Mouse (Mus musculus): Measurements from ENCODE around the gene Dtnbp1. TPM values are rescaled to one million over a fixed set of nuclear protein-coding genes. Genes with fewer than 3 reads are reported as not detected.

The Dtnbp1 gene
- polyA plus RNA-seq, 1 experiment: 70.0 TPM

- WGBS: 59% methylated on average over 7 of the region's 7 CpGs
- Histone ChIP-seq H3K4me1 (ENCODE audit: control insufficient read depth, insufficient read depth, low read length) (no peaks in the 10 kb centered on the region; the same call in 1 of the 2 replicates), H3K4me3 (replicated peaks; ENCODE audit: extremely low read depth, low read depth, low read length) (no peak overlapping the region)
- no peak for TF ChIP-seq POLR2A (IDR thresholded peaks at IDR 0.05; ENCODE audit: borderline replicate concordance, extremely low read depth, low read depth, low read length)
- no peak for TF ChIP-seq CTCF (IDR thresholded peaks at IDR 0.05; ENCODE audit: insufficient read depth, low read length)
- no peak for DNase-seq
Measured at GRCm38 (mm10) chr13:45031748-45032147, 29.8 kb upstream of the Dtnbp1 start.

GRCm38 (mm10) chr13:45031314-45031713 lies 29.4 kb upstream of the Dtnbp1 start:
- TF ChIP-seq CTCF (IDR thresholded peaks at IDR 0.05; ENCODE audit: insufficient read depth, low read length): no peak
- no peak for TF ChIP-seq POLR2A (IDR thresholded peaks at IDR 0.05; ENCODE audit: borderline replicate concordance, extremely low read depth, low read depth, low read length)
- Histone ChIP-seq H3K4me3 (replicated peaks; ENCODE audit: extremely low read depth, low read depth, low read length) (no peak overlapping the region), H3K4me1 (ENCODE audit: control insufficient read depth, insufficient read depth, low read length) (no peaks in the 10 kb centered on the region; the same call in 1 of the 2 replicates)
- WGBS: 40% methylated on average over 10 of the region's 10 CpGs
- DNase-seq: no peak

GRCm38 (mm10) chr13:45030830-45031229 lies 28.9 kb upstream of the Dtnbp1 start:
- TF ChIP-seq CTCF (IDR thresholded peaks at IDR 0.05; ENCODE audit: insufficient read depth, low read length): peak; percentile 99
- no peak for TF ChIP-seq POLR2A (IDR thresholded peaks at IDR 0.05; ENCODE audit: borderline replicate concordance, extremely low read depth, low read depth, low read length)
- DNase-seq: peak; percentile 80
- H3K4me1 ChIP-seq (ENCODE audit: control insufficient read depth, insufficient read depth, low read length): no peaks in the 10 kb centered on the region; the same call in 1 of the 2 replicates
- 4% methylated on average over 12 of the region's 12 CpGs for WGBS
- H3K4me3 ChIP-seq (replicated peaks; ENCODE audit: extremely low read depth, low read depth, low read length): no peak overlapping the region

DNA sequence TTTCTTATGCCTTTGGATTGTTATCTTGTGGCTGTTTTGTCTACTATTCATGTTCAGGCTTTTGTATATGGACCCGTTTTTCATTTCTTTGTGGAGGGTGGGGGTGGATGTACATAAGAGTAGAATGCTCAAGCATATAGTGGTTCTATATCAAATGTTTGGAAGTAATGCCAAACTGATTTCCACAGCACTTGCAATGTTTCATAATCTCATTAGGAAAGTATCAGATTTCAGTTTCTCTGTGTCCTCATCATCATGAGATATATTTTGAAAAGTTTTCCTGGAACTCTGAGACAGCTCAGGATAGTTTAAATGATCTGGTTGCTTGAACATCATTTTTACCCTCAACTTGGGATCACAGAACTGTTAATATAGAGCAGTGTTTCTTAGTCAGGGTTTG lies 27.8 kb upstream of the Dtnbp1 start:
- no peak for TF ChIP-seq POLR2A (IDR thresholded peaks at IDR 0.05; ENCODE audit: borderline replicate concordance, extremely low read depth, low read depth, low read length)
- no peak for TF ChIP-seq CTCF (IDR thresholded peaks at IDR 0.05; ENCODE audit: insufficient read depth, low read length)
- 63% methylated on average over 1 of the region's 1 CpGs for WGBS
- Histone ChIP-seq H3K4me1 (ENCODE audit: control insufficient read depth, insufficient read depth, low read length) (no peaks in the 10 kb centered on the region; the same call in 1 of the 2 replicates), H3K4me3 (replicated peaks; ENCODE audit: extremely low read depth, low read depth, low read length) (no peak overlapping the region)
- DNase-seq: no peak

- WGBS: 83% methylated on average over 3 of the region's 3 CpGs
- H3K4me3 ChIP-seq (replicated peaks; ENCODE audit: extremely low read depth, low read depth, low read length): no peak overlapping the region
- TF ChIP-seq CTCF (IDR thresholded peaks at IDR 0.05; ENCODE audit: insufficient read depth, low read length) (no peak), POLR2A (IDR thresholded peaks at IDR 0.05; ENCODE audit: borderline replicate concordance, extremely low read depth, low read depth, low read length) (no peak)
- no peak for DNase-seq
- no peaks in the 10 kb centered on the region for H3K4me1 ChIP-seq (ENCODE audit: control insufficient read depth, insufficient read depth, low read length)
Measured at GRCm38 (mm10) chr13:45026291-45026690, 24.3 kb upstream of the Dtnbp1 start.

GRCm38 (mm10) chr13:45024821-45025220 lies 22.9 kb upstream of the Dtnbp1 start:
- no peak for TF ChIP-seq POLR2A (IDR thresholded peaks at IDR 0.05; ENCODE audit: borderline replicate concordance, extremely low read depth, low read depth, low read length)
- no peak for TF ChIP-seq CTCF (IDR thresholded peaks at IDR 0.05; ENCODE audit: insufficient read depth, low read length)
- Histone ChIP-seq H3K4me1 (ENCODE audit: control insufficient read depth, insufficient read depth, low read length) (no peaks in the 10 kb centered on the region), H3K4me3 (replicated peaks; ENCODE audit: extremely low read depth, low read depth, low read length) (no peak overlapping the region)
- 79% methylated on average over 10 of the region's 10 CpGs for WGBS
- DNase-seq: no peak

DNA sequence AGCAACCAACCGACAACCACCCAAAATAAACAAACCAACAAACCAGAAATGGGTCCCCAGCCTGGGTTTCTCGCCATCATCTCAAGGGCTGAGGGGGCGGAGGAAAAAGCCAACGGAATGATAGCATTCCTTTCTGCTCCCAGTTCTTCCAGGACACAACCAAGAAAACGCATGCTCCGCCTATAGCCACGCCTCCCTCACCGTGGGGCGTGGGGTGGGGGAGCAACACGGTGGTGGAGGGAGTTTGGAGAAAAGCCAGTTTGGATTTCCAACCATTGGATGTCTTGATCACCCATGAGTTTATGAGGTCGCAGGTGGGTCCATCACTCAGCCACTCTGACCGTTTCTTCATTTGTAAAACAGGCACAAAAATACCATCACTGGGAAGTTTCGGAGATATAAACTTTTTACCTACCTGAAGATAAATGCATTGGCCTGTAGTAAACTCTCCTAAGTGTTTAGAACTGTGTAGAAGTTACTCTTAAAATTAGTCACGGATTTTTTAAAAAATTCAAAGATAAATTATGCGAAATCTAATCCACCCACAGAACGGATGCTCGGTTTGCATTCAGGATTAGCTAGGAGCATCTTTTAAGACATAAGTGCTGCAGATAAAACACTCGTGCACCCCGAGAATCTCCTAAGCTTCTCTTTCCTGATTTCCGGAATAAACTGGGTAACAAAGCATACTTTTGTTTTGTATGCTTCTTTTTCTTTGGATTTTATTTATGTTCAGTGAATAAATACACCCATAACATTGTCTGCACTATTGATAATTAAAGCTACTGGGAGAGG lies 21.6 kb upstream of the Dtnbp1 start:
- TF ChIP-seq POLR2A (IDR thresholded peaks at IDR 0.05; ENCODE audit: borderline replicate concordance, extremely low read depth, low read depth, low read length) (no peak), CTCF (IDR thresholded peaks at IDR 0.05; ENCODE audit: insufficient read depth, low read length) (no peak)
- no peak overlapping the region for H3K4me3 ChIP-seq (replicated peaks; ENCODE audit: extremely low read depth, low read depth, low read length)
- 75% methylated on average over 20 of the region's 20 CpGs for WGBS
- H3K4me1 ChIP-seq (ENCODE audit: control insufficient read depth, insufficient read depth, low read length): no peaks in the 10 kb centered on the region
- DNase-seq: no peak

- TF ChIP-seq CTCF (IDR thresholded peaks at IDR 0.05; ENCODE audit: insufficient read depth, low read length) (peak; percentile 50), POLR2A (IDR thresholded peaks at IDR 0.05; ENCODE audit: borderline replicate concordance, extremely low read depth, low read depth, low read length) (no peak)
- H3K4me3 ChIP-seq (replicated peaks; ENCODE audit: extremely low read depth, low read depth, low read length): no peak overlapping the region
- no peak for DNase-seq
- 89% methylated on average over 7 of the region's 7 CpGs for WGBS
- H3K4me1 ChIP-seq (ENCODE audit: control insufficient read depth, insufficient read depth, low read length): no peaks in the 10 kb centered on the region
Measured at GRCm38 (mm10) chr13:45008150-45008549, 6.2 kb upstream of the Dtnbp1 start.

DNA sequence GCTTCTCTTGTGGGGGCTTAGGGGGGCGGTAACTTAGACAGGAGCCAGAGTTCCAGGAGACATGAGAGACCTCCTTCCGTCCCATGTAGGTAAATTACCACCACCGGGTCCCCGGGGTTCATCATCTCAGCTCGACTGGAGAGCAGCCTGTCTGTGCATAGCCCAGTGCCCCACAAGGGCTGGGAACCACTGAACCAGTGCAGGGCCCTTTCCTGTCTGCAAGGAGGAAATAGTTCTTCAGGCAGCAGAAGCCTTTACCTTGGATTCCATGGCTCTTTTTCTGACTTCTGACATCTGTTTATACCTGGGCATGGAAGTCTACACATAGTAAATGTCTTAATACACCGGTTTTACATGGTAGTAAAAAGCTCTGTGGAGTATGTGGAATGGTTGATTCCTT lies 5.8 kb upstream of the Dtnbp1 start:
- WGBS: 90% methylated on average over 6 of the region's 6 CpGs
- no peak for TF ChIP-seq POLR2A (IDR thresholded peaks at IDR 0.05; ENCODE audit: borderline replicate concordance, extremely low read depth, low read depth, low read length)
- no peak for TF ChIP-seq CTCF (IDR thresholded peaks at IDR 0.05; ENCODE audit: insufficient read depth, low read length)
- no peak overlapping the region for H3K4me3 ChIP-seq (replicated peaks; ENCODE audit: extremely low read depth, low read depth, low read length)
- H3K4me1 ChIP-seq (ENCODE audit: control insufficient read depth, insufficient read depth, low read length): no peaks in the 10 kb centered on the region
- DNase-seq: no peak

DNA sequence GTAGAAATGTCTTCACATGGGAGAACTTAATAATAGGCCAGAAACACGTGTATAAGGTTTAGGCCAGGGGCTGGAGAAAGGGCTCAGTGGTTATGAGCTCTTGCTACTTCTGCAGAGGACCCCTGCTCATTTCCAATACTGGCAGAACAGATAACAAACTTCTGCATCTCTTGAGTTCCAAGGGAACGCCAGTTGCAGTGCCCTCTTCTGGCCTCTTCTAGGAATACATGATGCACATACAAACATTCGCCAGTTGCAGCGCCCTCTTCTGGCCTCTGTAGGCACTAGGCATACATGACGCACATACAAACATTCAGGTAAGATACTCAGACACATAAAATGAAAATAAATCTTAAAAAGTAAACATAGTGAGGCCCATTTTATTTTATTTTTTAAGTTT lies 4.5 kb upstream of the Dtnbp1 start:
- 69% methylated on average over 5 of the region's 5 CpGs for WGBS
- TF ChIP-seq CTCF (IDR thresholded peaks at IDR 0.05; ENCODE audit: insufficient read depth, low read length): peak; percentile 43; the same call in 1 of the 2 replicates
- TF ChIP-seq POLR2A (IDR thresholded peaks at IDR 0.05; ENCODE audit: borderline replicate concordance, extremely low read depth, low read depth, low read length): no peak
- no peak for DNase-seq

More for the DNA sequence above, 4.5 kb upstream of the Dtnbp1 start:
- H3K4me1 ChIP-seq (ENCODE audit: control insufficient read depth, insufficient read depth, low read length): peaks cover 4% of the 10 kb centered on the region
- H3K4me3 ChIP-seq (replicated peaks; ENCODE audit: extremely low read depth, low read depth, low read length): no peak overlapping the region

All from lung, adult 2 months (tissue).